Mouse (Mus musculus): ENCODE results near the gene Mfsd14a.

DNA sequence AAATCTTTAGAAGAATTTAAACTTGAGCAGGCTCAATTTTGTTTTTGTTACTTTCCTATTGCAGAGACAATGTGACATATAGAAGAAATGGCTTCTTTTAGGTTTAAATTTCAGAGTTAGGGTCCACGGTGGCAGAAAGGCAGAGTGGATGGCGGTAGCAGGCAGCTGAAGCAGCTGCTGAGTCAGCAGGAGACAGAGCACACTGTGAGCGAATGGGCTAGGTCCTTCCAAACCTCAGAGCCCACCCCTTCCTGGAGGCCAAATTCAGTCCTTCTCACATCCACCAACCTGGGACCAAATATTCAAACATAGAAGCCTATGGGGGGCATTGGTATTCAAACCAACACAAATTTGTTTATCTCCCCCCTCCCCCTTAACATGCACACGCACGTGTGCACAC lies 60.7 kb downstream of the Mfsd14a start:
- TF ChIP-seq GATA1 (IDR thresholded peaks at IDR 0.05; ENCODE audit: low read length): no peak
- TF ChIP-seq TAL1 (IDR thresholded peaks at IDR 0.05; ENCODE audit: low read length): no peak
